Mouse (Mus musculus): ENCODE measurements around the gene Mei1. TPM values are rescaled to one million over a fixed set of nuclear protein-coding genes. Genes with fewer than 3 reads are reported as not detected.

Mei1 gene
- polyA plus RNA-seq, 1 experiment from 2014 or later = not detected

Other genes starting within 250 kb of the Mei1 start
- 32.3 and 36.0 TPM in 2 replicates for gene Tob2, start 211.2 kb upstream of the Mei1 start, polyA plus RNA-seq (2015; fragmentation: Nextera tagmentation; extraction: Ambion mirVana)
- 146 and 148 TPM in 2 replicates for gene Phf5a, start 198.1 kb upstream of the Mei1 start, polyA plus RNA-seq (2015; fragmentation: Nextera tagmentation; extraction: Ambion mirVana)
- 171 and 180 TPM in 2 replicates for gene Aco2, start 197.7 kb upstream of the Mei1 start, polyA plus RNA-seq (2015; fragmentation: Nextera tagmentation; extraction: Ambion mirVana)
- 64.5 and 65.1 TPM in 2 replicates for gene Polr3h, start 143.8 kb upstream of the Mei1 start, polyA plus RNA-seq (2015; fragmentation: Nextera tagmentation; extraction: Ambion mirVana)
- 10.0 and 10.7 TPM in 2 replicates for gene Csdc2, start 133.2 kb upstream of the Mei1 start, polyA plus RNA-seq (2015; fragmentation: Nextera tagmentation; extraction: Ambion mirVana)
- gene Pmm1, start 109.1 kb upstream of the Mei1 start, polyA plus RNA-seq (2015; fragmentation: Nextera tagmentation; extraction: Ambion mirVana) = 37.7 and 41.7 TPM in 2 replicates
- not detected in 2 replicates for gene 1700029P11Rik, start 89.5 kb upstream of the Mei1 start, polyA plus RNA-seq (2015; fragmentation: Nextera tagmentation; extraction: Ambion mirVana)
- gene Xrcc6, start 82.2 kb upstream of the Mei1 start, polyA plus RNA-seq (2015; fragmentation: Nextera tagmentation; extraction: Ambion mirVana) = 72.0 and 77.0 TPM in 2 replicates
- 21.6 and 22.7 TPM in 2 replicates for gene Desi1, start 36.1 kb upstream of the Mei1 start, polyA plus RNA-seq (2015; fragmentation: Nextera tagmentation; extraction: Ambion mirVana)
- 260 and 272 TPM in 2 replicates for gene Snu13, start 22.4 kb upstream of the Mei1 start, polyA plus RNA-seq (2015; fragmentation: Nextera tagmentation; extraction: Ambion mirVana)
- not detected in 2 replicates for gene 4930407I10Rik, start 10.8 kb upstream of the Mei1 start, polyA plus RNA-seq (2015; fragmentation: Nextera tagmentation; extraction: Ambion mirVana)
- 16.9 and 17.1 TPM in 2 replicates for gene Ccdc134, start 57.9 kb downstream of the Mei1 start, polyA plus RNA-seq (2015; fragmentation: Nextera tagmentation; extraction: Ambion mirVana)
- gene Srebf2, start 77.2 kb downstream of the Mei1 start, polyA plus RNA-seq (2015; fragmentation: Nextera tagmentation; extraction: Ambion mirVana) = 105 and 108 TPM in 2 replicates
- gene Shisa8, start 142.8 kb downstream of the Mei1 start, polyA plus RNA-seq (2015; fragmentation: Nextera tagmentation; extraction: Ambion mirVana) = 0.52 and 0.55 TPM in 2 replicates
- gene Tnfrsf13c, start 154.4 kb downstream of the Mei1 start, polyA plus RNA-seq (2015; fragmentation: Nextera tagmentation; extraction: Ambion mirVana) = not detected in 2 replicates
- gene Cenpm, start 174.8 kb downstream of the Mei1 start, polyA plus RNA-seq (2015; fragmentation: Nextera tagmentation; extraction: Ambion mirVana) = 65.1 and 65.7 TPM in 2 replicates
- gene 1500009C09Rik, start 182.4 kb downstream of the Mei1 start, polyA plus RNA-seq (2015; fragmentation: Nextera tagmentation; extraction: Ambion mirVana) = not detected in 2 replicates
- gene Sept3, start 204.9 kb downstream of the Mei1 start, polyA plus RNA-seq (2015; fragmentation: Nextera tagmentation; extraction: Ambion mirVana) = 1.8 and 1.9 TPM in 2 replicates
- 0.25 and 0.38 TPM in 2 replicates for gene Wbp2nl, start 229.0 kb downstream of the Mei1 start, polyA plus RNA-seq (2015; fragmentation: Nextera tagmentation; extraction: Ambion mirVana)

Data from lung, embryonic 16.5 days (tissue).